Mouse (Mus musculus): Measurements from ENCODE around the gene Pbx1. TPM values are rescaled to one million over a fixed set of nuclear protein-coding genes. Genes with fewer than 3 reads are reported as not detected.

Gene Pbx1
- total RNA-seq, 2 experiments from 2014 or later: 137 to 149 TPM

DNA sequence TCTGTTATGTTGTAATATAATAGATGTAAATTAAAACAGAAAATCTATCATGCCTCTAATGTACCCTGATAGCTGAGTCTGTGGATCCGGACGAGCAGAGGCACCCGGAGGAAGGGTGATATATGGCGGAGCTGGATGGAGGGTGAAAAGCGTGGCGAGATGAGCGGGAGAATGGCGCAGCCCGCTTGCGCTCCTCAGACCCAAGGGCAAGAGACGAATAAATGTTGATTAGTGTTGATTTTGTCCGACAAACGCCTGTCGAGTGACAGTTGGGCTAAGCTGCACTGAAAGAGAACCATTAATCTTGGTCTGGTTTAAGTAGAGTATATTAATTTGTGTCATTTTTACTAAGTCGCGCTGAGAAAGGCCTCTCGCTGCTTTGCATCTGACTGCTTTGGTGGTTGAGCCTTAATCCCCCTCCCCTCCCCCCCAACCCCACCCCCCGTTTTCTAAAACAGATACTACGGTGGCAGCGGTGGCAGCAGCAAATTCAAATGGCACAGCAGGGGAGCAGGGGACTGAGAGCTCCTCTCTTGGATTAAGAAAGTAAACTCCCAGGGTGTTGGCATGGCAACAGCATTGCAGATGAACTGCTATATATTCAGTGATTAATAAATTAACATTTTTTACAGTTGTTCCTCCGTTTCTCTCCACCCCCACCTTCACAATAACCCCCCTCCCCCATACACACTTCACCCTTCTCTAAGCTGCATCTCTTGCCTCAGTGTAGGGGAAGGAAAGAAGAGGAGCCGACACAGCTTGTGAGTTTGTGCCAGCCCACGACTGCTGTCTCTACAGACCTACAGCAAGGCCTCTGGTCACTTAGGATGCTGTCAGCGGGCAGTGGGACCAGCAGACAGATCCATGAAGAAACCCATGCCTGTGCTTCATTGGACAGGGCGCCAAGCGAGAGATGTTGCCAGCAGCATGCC, 74.1 kb downstream of the Pbx1 start:
- intact Hi-C loops (cut with DNase I): no loop called here
- DNase-seq (ENCODE audit: low spot score in 2 of 2): no peak

DNA sequence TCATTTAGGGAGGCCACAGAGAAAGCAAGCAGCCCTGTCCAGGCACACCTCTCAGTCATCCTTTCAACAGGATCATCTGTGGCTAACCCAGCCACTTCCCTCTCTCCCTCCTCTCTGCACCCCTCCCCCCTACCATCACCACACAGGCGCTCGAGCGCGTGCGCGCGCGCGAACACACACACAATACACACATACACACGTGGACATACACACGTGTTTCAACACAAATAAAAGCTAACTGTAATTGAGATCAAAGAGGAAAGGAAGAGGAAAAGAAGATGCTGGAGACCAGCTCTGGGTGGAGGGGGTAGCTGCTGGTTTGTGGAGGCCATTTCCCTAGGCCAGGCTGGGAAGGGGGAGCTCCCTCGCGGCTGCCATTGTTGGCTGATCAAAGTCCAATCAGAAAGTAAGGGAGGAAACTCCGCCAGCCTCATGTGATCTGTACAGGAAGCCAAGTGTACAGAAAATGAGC, 75.1 kb downstream of the Pbx1 start:
- intact Hi-C loops (cut with DNase I): no loop called here
- no peak for DNase-seq (ENCODE audit: low spot score in 2 of 2)

DNA sequence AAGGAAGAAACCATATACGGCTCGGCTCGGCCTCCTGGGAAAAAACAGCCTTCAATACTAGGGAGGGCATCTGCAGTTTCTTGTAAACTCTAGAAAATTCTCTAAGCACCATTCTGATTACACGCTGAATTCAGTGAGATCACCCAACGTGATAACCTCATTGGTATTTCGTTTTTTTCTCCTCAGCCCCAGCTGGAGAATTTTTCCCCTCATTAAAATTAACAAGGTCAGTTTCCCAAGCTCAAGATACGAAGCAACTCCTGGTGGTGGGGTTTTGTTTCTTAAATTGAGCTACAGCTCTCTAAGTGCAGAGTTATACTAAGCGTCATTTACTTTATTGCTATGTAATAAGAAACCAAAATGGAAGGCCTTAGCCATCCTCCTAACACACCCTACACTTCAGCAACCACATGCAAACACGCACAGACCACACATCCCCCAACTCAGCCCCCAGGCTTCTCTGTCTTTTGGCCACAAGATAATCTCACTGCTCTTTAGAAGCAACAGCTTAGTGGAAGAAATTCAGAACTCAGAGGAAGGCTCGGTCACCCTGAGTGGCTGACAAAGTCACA, 76.0 kb downstream of the Pbx1 start:
- no peak for DNase-seq (ENCODE audit: low spot score in 2 of 2)
- intact Hi-C loops (cut with DNase I): no loop called here

DNA sequence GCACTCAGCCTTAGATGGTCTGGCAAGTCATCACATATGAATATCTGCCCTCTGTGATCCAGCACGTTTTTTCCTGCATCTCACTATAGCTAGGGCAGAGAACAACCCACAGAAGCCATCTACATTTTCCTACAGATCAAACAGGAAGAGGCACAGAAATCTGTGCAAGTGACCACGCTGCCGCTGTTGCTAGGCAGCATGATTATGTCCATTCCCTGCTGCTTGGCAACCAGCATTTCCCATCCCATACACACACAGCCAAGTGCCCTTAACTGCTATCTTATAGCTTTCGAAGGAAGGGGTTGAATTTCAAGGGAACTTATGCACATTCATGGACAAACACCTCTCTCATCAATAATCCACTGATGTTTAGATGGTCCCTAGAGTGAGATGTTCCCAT, 77.1 kb downstream of the Pbx1 start:
- intact Hi-C loops (cut with DNase I): no loop called here

DNA sequence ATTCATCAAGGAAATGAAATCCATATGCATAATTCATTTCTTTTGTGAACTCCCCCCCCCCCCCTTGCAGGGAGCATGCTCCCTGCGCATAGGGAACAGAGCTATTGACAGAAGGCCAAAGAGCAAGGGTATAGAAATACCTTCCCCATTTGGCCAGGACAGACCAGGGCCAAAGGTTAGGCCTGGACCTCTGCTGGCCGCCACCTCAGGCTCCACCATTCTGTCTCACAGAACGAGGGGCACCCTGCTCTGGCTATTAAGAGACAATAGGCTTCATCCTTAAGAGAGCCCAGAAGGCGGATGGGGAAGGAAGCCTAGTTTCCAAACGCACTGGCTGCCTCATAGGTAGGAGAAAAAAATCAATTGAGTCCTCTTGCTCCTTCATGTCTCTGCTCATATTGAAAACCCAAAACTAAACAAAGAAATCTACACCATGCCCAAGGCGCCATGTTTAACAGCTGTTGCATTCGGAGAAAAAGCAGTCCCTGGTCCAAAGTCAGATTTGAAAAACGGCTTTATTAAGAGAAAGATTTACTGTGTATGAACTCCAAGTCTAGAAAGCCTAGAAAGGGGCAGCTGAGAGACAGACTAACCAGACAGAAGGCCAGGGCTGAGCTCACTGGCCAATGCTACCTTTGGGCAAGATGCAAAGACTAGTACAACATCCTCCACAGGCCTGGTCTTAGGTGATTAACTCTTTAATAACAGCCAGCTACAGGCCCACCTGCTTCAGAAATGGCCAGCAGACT, 83.9 kb downstream of the Pbx1 start:
- intact Hi-C loops (cut with DNase I): no loop called here
- DNase-seq (ENCODE audit: low spot score in 2 of 2): no peak

More for the DNA sequence above, 77.1 kb downstream of the Pbx1 start:
- DNase-seq (ENCODE audit: low spot score in 2 of 2): no peak

DNA sequence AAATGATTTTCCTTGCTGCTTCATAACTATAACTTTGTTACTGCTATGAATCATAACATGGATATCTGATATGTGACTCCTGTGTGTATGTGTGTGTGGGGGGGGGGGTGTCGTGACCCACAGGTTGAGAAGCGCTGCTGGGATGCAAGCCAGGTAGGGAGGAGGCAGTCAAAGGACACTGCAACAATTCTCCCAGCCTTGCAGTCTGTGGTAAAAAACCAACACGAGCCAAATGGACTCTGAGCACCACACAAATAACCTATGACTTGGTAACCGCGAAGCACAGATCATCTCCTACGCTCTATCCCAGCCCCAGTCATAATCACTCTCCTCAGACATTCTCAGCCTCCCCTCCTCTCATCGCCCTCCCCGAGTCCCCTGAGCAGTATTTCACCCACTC, 87.2 kb downstream of the Pbx1 start:
- intact Hi-C loops (cut with DNase I): no loop called here
- no peak for DNase-seq (ENCODE audit: low spot score in 2 of 2)

DNA sequence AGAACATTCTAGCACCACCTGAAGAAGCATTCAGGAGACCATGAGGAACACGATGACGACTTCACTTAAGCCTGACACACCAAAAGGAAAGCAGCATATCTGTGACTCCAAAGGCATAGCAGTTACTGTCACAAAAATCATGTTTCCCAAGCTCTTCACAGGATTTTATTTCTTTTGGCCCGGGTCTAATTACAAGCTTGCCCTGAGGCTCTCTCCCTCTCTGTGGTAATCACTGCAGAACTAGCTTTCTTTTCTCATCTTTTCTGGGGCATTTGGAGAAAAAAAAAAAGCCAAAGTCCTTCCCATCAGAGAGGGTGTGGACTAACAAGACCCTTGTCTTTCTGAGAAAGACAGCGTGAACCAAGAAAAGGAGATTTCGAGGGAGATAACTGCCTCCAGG, 87.8 kb downstream of the Pbx1 start:
- intact Hi-C loops (cut with DNase I): no loop called here
- no peak for DNase-seq (ENCODE audit: low spot score in 2 of 2)

DNA sequence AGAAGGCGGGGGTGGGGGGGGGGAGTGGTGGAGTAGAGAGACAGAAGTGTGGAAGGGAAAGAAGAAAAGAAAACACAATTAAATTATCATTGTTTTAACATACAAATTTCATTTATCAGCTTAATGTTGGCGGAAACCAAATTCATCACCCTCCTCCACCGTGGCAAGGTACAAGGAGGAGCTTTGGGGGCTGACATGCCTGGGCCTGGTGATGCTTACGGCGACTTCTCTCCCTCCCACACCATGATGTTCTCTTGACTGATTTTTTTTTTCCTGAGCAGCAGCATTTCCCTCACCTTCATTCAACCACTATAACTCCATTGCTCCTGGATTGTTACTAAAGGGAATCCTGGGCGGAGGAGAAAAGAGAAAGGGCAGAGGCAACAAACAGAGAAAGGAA, 89.8 kb downstream of the Pbx1 start:
- no peak for DNase-seq (ENCODE audit: low spot score in 2 of 2)

DNA sequence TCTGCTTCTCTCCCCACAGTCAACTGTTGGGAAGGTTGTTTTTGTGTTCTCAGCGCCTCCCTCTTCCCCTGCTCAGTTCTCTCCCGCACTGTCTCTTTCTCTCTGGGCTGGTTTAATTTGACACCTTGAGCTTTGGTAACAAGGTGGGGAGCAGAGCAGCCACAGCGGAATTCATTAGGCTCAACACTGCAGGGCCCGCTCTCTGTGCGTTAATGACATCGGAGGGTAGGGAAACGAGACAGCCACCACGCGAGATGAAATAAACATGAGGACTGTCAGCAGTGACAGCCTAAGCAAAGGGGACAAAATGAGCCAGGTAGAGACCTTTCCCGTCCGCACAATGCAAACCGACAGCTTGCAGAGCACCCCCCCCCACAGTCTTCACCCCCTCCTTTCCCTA, 90.2 kb downstream of the Pbx1 start:
- DNase-seq (ENCODE audit: low spot score in 2 of 2): peak in 1 of 2 experiments; percentile 23

More for the DNA sequence above, 89.8 kb downstream of the Pbx1 start:
- intact Hi-C loops (cut with DNase I): no loop called here

DNA sequence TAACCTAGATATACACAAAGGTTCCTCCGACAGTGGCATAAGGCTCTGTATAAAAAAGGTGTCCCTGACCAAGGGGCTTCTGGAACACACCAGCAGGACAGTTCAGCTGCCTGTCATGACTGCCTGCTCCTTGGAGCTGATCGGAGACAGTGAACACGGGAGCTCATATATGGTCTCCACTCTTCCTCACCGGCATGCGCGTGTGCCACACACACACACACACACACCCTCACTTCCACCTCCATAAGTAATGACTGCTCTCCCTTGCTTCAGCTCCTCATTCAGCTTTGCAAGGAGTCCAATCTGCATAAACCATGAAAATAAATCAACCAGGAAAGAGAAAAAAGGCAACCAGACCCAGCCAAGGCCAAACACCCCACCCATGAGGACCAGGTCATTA, 90.7 kb downstream of the Pbx1 start:
- intact Hi-C loops (cut with DNase I): no loop called here
- no peak for DNase-seq (ENCODE audit: low spot score in 2 of 2)

More for the DNA sequence above, 90.2 kb downstream of the Pbx1 start:
- intact Hi-C loops (cut with DNase I): no loop called here

DNA sequence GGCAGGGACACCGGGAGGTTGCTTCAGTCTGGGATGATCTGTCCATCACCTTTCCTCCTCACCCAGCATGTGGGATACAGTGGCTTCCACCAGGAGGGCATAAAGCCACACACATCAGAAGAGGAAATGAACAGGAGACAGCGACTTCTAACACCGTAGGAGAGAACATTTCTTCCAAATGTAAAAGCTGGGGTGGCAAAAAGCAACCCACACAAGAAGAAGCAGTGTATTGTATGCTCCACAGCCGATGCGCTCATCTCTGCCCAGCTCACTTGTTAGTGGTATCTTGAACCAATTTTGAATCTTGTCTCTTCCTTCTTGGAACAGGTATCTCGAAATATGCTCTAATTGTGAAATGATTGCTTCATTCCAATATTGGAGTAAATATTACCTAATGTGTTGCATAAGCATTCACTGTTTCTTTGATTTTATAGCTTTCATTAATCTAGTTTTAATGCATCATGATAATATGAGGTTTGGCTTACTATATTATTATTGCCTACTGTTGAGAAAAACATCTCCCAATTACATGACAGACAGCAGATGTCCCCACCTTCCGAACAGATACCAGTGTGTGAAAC, 95.7 kb downstream of the Pbx1 start:
- intact Hi-C loops (cut with DNase I): no loop called here
- DNase-seq (ENCODE audit: low spot score in 2 of 2): no peak

DNA sequence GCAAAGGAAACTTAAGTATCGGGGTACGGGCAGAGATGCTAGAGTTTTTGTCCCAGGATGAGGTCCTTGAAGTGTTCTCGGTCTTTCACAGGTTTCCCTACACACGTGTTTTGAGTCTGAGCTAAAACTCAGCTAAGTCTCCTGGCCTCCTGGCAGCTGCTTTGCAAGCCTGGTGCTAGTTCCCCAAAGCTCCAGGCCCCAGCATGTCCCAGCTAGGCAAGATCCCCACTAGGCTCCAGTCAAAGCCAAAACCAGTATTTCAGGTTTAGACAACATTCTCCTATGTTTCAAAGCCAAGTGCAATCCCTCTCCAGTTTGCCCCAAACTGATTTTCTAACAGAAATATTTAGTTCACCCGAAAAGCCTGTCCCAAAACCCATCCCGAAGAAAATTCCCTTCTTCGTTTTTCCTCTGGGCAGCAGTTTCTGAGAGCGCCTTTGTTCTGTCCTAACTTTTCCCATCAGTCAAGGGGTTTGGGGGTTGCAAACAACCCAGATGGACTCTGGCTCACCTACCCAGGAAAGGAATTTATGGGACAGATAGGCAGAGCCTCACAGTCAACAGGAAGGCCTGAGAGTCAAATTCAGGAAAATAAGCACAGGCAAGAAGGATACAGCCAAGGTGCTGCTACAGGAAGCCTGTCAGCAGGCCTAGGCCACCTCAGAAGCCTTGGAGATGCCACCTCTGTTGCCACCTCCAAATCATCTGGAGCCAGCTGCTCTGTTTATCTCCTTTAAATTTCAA, 97.1 kb downstream of the Pbx1 start:
- intact Hi-C loops (cut with DNase I): no loop called here
- no peak for DNase-seq (ENCODE audit: low spot score in 2 of 2)

DNA sequence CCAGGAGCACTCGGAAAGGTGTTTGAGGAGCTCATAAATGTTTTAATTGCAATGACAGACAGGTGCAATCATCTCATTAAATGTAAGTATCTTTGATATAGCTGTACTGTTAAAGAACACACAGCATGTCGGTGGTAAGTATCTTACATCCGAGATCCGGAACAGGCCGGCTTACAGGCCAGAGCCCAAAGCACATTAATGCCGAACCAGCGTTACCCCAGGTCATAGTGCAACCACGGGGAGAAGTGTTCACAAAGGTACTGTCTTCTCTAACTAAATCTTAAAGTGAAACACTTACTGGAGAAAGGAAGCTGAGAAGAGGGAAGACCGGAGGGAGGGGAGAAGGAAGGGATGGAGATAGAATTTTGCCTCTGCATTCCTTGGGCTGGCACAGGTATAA, 100.0 kb downstream of the Pbx1 start:
- no peak for DNase-seq (ENCODE audit: low spot score in 2 of 2)
- intact Hi-C loops (cut with DNase I): no loop called here

DNA sequence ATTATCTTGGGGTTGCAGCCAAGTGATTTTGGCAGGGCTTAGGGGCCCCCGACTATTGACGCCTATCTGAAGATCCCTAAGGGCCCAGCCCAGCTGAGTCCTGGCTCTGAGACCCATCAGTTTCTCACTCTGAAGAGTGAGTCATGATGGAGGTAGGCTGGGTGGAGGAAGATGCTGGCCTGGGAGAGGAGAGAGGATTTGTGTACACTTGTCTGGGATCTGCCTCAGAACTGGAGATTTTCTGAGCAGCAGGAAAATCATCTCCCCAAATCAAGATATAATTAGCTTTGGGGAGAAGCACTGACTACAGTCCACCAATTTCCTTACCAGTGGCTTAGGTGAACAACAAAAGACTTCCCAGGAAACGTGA, 103.8 kb downstream of the Pbx1 start:
- intact Hi-C loops (cut with DNase I): no loop called here
- DNase-seq (ENCODE audit: low spot score in 2 of 2): no peak

DNA sequence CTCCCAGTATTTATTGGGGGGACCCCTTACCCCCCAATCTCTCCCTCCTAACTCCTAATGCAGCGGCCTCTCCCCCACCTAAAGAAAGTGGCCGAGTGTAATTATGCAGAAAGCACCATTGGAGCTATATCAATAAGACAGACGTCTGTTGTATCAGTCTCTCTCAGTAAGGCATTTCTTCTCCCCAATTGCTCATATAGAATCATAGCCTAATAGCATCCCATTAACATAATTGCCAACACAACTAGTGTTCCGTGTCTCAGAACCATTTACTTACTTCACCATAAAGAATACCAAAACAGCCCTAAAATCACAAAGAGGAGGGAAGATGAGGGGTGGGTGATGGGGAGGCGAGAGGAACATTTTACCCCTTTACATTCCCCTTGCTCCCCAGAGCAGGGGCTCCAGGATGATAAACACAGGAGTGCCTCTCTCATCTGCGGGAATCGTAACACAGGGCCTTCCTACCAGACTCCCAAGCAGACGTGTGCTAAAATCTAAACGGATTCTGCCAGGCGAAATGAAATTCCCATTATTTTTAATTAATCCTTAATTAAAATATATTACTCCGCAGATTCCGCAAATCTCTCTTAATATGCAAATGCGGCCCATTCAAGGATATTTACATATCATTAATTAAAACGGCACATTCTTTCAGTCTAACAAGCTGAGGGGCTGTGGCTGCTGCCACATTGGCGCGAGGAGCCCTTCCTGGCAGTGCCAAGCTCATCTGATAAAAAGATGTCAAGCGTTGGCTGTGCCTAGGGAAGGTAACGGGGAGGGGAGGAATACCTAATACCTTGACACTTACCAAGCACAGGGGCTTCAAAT, 104.5 kb downstream of the Pbx1 start:
- no peak for DNase-seq (ENCODE audit: low spot score in 2 of 2)
- intact Hi-C loops (cut with DNase I): no loop called here

DNA sequence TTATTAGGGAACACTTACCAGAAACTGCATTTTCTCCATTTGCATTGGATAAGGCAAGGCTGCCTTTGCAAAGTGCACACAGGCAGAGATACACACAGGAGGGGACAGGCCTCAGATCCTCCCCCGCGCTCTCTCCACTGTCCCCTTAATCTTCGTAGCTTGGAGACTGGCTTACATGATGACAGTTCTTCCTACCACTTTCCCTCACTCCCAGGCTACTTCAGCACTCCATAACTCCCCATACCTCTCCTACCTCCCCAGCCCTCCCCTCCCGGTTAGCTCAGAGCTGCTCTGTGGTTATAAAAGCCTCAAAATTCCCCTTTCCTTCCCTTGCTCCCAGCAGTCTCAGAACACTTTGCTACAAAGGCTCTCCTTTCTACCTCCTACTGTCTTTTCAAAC, 106.3 kb downstream of the Pbx1 start:
- intact Hi-C loops (cut with DNase I): no loop called here
- peak in 1 of 2 experiments; percentile 25 for DNase-seq (ENCODE audit: low spot score in 2 of 2)

DNA sequence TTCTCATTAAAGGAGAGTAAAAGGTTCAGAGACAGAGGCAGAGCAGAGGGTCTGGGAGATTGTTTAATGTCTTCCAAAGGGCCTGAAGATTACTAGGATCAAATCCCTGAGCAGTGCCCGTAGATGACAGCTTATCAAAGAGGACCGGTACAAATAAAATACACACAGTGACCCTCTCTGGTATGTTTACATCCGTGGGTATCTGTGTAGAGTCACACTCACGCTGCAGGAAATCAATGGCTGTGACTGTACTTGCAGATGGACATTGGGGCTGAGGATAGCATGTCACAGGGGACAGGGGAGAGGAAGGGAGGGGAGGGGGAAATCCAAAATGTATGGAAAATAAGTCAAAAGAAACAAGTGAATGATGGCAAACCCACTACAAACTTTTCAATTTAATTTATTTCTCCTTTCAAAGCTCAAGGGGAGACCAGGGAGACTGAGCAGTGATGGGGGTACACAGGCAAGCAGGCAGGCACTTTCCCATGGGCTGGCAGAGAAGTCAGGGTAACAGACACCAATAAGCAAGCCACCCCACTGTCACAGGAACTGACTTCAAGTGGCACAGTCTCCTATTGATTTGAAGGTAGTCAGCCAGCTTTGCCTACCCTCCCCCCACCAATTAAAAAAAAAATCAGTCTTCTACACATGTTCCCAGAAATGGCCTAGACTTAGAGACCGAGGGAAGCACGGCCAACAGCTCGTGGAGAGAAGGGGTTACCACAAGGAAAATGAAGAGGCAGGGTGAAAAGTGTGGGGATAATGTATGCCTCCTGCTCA, 107.6 kb downstream of the Pbx1 start:
- intact Hi-C loops (cut with DNase I): loop anchor here (5.0 kb wide), 1 partner anchor 112 kb away; no protein-coding TSS in a partner anchor
- no peak for DNase-seq (ENCODE audit: low spot score in 2 of 2)
